Mouse (Mus musculus): ENCODE measurements at regions not wholly inside any gene's neighbourhood (a gene's known extent, or its start where the extent isn't known, plus 50 kb on each side); places are given as distances from the start of the nearest gene placed in this dataset.

DNA sequence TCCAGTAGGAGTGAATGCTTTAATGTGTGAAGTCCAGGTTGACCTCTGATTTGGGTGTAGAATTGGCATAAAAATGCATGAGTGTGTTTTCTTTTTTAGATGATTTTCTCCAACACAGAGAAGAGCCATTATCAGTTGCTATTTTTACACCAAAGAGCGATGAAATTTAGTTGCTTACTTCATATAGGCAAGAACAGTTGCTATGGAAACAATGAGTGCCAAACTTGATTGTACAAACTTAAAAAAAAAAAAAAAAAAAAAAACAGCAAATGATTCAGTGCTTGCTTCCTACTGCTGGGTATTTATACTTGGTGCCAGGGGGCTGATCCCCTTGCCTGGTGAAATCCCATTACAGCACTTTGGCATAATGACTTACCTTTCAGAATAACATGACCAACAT lies 268.0 kb downstream of the Sec23a start:
- H3K36me3 ChIP-seq, result no peaks in the 10 kb centered on the region
- no peak for ATAC-seq (ENCODE audit: low FRiP score, low read depth)
- H3K9ac ChIP-seq, result no peak overlapping the region
- H3K27ac ChIP-seq (replicated peaks), result no peak overlapping the region
- H3K27me3 ChIP-seq, result no peaks in the 10 kb centered on the region
- no peak overlapping the region for H3K4me2 ChIP-seq
- WGBS, result 56% methylated on average over 1 of the region's 1 CpGs
- H3K4me3 ChIP-seq, result no peak overlapping the region
- no peaks in the 10 kb centered on the region for H3K4me1 ChIP-seq (replicated peaks)
- no peaks in the 10 kb centered on the region for H3K9me3 ChIP-seq

DNA sequence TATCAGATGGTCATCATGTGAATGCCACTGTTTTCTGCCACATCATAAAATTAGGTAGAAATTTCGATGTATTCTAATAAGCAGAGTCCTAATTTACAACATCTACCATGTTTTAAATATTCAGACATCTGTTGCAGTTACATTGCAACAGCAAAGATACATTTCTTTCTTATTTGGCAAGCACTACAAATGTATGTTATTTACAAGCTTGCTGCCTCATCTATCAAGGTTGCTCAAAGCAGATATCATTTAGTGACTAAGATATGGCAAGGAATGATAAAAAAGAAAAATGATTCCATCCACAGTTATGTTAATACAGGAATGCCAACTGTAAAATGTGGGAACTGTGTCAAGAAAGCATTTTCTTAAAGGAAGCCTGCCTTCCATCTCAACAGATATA lies 283.7 kb downstream of the Sec23a start:
- WGBS, result 73% methylated on average over 1 of the region's 1 CpGs
- Histone ChIP-seq H3K36me3 (no peaks in the 10 kb centered on the region), H3K9ac (no peak overlapping the region), H3K4me3 (no peak overlapping the region), H3K4me2 (no peak overlapping the region), H3K27me3 (no peaks in the 10 kb centered on the region), H3K9me3 (no peaks in the 10 kb centered on the region), H3K27ac (replicated peaks) (no peak overlapping the region), H3K4me1 (replicated peaks) (no peaks in the 10 kb centered on the region)
- ATAC-seq (ENCODE audit: low FRiP score, low read depth), result no peak

DNA sequence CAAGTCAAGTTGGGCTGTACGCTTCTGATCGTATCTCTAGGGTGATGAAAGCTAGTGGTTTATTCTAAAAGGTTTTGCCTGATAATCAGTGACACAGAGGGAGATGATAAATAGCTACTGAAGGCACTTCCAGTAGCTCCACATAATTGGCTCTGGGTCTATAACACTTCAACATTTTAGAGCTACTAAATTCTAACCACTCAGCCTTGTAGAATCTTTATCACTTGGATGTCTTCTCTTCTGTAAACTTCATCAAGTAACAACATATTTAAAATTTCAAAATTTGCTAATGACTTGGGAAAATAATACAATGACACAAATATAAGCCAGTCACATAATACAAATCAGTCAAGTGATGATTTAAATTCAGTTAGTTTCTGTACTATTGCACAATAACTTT lies 284.3 kb downstream of the Sec23a start:
- no peak for ATAC-seq (ENCODE audit: low FRiP score, low read depth)
- WGBS, result 99% methylated on average over 2 of the region's 2 CpGs
- no peaks in the 10 kb centered on the region for H3K9me3 ChIP-seq

DNA sequence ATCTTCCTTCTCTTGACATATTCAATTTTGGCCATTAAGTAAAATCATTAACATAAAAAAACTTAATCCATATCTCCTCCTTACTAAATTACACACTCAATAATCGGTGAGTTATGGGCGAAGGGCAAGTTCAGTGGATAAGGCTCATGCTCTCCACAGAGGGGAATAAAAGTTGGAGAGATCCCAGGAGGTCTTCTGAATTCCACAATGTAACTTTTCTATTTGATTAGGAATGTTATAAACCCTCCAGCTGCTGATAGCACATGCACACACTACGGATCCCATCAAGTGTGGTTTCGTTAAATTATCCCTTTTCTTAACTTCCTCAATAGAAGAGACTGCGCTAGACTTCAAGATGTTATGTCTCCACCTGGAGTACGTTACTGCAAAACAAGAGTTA lies 293.9 kb downstream of the Sec23a start:
- Histone ChIP-seq H3K9ac (no peak overlapping the region), H3K9me3 (no peaks in the 10 kb centered on the region), H3K4me3 (no peak overlapping the region), H3K27me3 (no peaks in the 10 kb centered on the region), H3K36me3 (no peaks in the 10 kb centered on the region), H3K27ac (replicated peaks) (no peak overlapping the region), H3K4me2 (no peak overlapping the region), H3K4me1 (replicated peaks) (no peaks in the 10 kb centered on the region)
- WGBS, result 84% methylated on average over 6 of the region's 6 CpGs
- ATAC-seq (ENCODE audit: low FRiP score, low read depth), result no peak

More for the DNA sequence above, 284.3 kb downstream of the Sec23a start:
- H3K9ac ChIP-seq, result no peak overlapping the region
- no peak overlapping the region for H3K4me3 ChIP-seq
- no peaks in the 10 kb centered on the region for H3K36me3 ChIP-seq
- no peak overlapping the region for H3K4me2 ChIP-seq
- H3K4me1 ChIP-seq (replicated peaks), result no peaks in the 10 kb centered on the region
- H3K27me3 ChIP-seq, result no peaks in the 10 kb centered on the region
- no peak overlapping the region for H3K27ac ChIP-seq (replicated peaks)

DNA sequence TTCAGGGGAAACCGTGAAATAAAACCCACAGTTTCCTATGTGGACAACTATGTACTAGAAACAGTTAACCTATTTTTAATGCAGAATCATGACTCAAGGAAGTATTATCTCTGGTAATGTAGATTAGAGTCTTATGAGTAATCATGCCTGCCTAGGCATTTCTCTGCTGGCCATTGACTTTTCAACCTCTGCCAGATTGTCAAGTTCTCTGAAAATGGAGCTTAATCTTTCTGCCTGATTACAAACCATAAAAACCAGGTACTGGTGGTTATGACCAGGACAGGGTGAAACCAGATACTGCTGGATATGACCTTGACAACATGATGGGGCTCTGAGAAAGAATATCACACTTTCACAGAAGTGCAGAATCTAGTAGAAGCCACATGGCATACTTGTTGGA lies 297.6 kb downstream of the Sec23a start:
- no peak overlapping the region for H3K4me2 ChIP-seq
- no peaks in the 10 kb centered on the region for H3K36me3 ChIP-seq
- no peak overlapping the region for H3K4me3 ChIP-seq
- H3K9ac ChIP-seq, result no peak overlapping the region
- no peaks in the 10 kb centered on the region for H3K27me3 ChIP-seq
- ATAC-seq (ENCODE audit: low FRiP score, low read depth), result no peak
- no peak overlapping the region for H3K27ac ChIP-seq (replicated peaks)
- WGBS, result 97% methylated on average over 1 of the region's 1 CpGs
- H3K4me1 ChIP-seq (replicated peaks), result no peaks in the 10 kb centered on the region
- no peaks in the 10 kb centered on the region for H3K9me3 ChIP-seq

DNA sequence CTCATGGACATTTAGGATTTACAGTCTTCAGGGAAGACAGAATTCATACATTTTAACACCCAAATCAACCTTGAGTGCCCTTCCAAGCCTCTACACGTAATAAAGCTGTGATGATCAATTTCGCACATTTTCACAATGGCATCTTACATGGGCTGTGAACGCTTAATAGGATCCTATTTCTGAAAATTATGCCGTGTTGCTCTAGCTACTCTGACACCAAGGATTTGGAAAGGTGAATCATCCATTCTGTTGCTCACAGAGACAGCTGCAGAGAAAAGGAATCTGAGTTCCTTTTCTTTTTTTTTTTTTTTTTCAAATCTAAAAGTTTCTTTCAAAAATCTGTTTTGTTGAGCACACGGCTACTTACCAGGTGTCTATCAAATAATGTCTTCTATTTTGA lies 316.1 kb downstream of the Sec23a start:
- Histone ChIP-seq H3K27me3 (no peaks in the 10 kb centered on the region), H3K4me1 (replicated peaks) (no peaks in the 10 kb centered on the region), H3K36me3 (no peaks in the 10 kb centered on the region), H3K9ac (no peak overlapping the region), H3K4me2 (no peak overlapping the region), H3K4me3 (no peak overlapping the region), H3K9me3 (no peaks in the 10 kb centered on the region), H3K27ac (replicated peaks) (no peak overlapping the region)
- WGBS, result 75% methylated on average over 5 of the region's 5 CpGs
- ATAC-seq (ENCODE audit: low FRiP score, low read depth), result no peak

DNA sequence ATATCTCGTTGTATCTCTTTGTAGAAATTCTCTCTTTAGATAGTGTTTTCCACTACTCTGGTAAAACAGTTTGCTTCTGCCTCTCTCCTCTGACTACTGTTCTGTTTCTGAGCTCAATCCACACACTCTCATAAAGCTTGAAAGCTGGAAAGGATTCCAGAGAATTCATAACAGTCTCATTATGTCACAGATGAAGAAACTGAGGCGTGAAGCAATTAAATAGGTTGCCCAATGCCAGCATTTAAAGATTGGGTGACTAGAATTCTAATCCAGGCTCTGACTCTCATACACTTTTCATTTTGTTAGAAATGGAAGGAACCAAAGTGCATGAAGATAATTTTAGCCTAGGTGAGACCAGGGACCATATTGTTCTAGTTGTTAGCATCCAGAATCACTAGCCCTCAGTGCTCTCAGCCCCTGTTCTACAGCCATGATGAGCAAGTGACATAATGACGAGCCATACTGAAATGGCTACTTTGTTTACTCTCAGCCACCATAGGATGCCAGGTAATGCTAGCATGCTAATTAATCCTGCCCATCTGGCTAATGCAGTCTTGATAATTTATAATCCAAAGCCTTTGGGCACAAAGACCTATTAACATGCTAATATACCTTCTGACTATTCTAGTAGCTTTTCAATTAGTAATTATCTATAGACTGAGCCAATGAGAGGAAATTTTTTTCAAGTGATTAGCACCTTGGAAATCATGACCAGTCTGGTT lies 341.7 kb downstream of the Sec23a start:
- Histone ChIP-seq H3K4me3 (no peak overlapping the region), H3K4me1 (replicated peaks) (no peaks in the 10 kb centered on the region), H3K4me2 (no peak overlapping the region), H3K9me3 (no peaks in the 10 kb centered on the region), H3K9ac (no peak overlapping the region), H3K27ac (replicated peaks) (no peak overlapping the region), H3K36me3 (no peaks in the 10 kb centered on the region), H3K27me3 (no peaks in the 10 kb centered on the region)
- ATAC-seq (ENCODE audit: low FRiP score, low read depth), result peak; percentile 63; the same call in 1 of the 2 replicates
- 68% methylated on average over 3 of the region's 3 CpGs for WGBS

DNA sequence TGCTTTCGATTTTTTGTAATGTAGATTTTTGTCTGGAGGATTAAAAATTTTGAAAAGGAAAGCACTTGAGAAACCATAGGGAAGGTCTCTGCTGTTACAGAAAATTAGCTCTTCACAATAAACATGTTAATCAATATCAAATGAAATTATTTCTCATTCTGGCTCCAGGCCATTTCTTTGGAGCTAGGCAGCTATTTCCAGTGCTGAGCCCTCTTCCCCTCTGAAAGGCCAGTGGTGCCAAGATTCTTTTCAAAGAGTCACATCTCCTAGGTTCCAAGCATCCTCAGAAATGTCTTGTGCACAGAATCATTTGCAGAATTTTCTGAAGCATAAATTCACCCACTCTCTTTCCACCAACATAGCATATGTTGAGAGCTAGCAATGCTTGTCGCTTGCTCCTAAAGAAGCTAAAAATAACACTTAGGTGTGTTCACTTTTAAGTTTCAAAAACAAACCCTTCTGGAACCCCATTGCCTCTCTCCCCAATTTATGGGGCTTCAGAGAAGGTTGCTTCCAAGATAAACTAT lies 357.2 kb downstream of the Sec23a start:
- H3K27me3 ChIP-seq, result no peaks in the 10 kb centered on the region
- no peak overlapping the region for H3K4me2 ChIP-seq
- H3K27ac ChIP-seq (replicated peaks), result no peak overlapping the region
- no peaks in the 10 kb centered on the region for H3K36me3 ChIP-seq
- peaks cover 11% of the 10 kb centered on the region; the same call in 1 of the 2 replicates for H3K4me1 ChIP-seq (replicated peaks)
- no peak for ATAC-seq (ENCODE audit: low FRiP score, low read depth)
- no peaks in the 10 kb centered on the region for H3K9me3 ChIP-seq
- 79% methylated on average over 2 of the region's 2 CpGs for WGBS
- H3K4me3 ChIP-seq, result no peak overlapping the region
- H3K9ac ChIP-seq, result no peak overlapping the region

DNA sequence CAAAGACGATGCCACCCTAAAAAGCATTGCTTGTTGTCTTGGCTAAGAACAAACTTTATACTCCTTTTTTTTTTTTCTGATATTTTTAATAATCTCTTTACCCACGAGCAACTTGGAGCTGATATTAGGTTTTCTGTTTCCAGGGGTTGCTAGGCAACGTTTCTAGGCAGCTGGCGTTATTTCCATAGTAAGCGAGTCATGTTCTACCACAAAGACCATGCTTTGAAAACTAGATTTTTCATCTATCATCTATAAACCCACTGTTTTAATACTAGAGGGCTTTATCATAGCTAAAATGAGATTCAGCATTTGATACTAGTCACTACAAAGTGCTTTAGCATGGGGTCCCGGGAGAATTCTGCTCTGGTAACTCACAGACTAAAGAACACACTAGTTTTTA lies 358.1 kb downstream of the Sec23a start:
- WGBS, result 52% methylated on average over 6 of the region's 6 CpGs
- Histone ChIP-seq H3K27me3 (no peaks in the 10 kb centered on the region), H3K9ac (no peak overlapping the region), H3K27ac (replicated peaks) (no peak overlapping the region), H3K4me1 (replicated peaks) (peaks cover 11% of the 10 kb centered on the region; the same call in 1 of the 2 replicates), H3K9me3 (no peaks in the 10 kb centered on the region), H3K36me3 (no peaks in the 10 kb centered on the region), H3K4me2 (no peak overlapping the region), H3K4me3 (no peak overlapping the region)
- ATAC-seq (ENCODE audit: low FRiP score, low read depth), result no peak

DNA sequence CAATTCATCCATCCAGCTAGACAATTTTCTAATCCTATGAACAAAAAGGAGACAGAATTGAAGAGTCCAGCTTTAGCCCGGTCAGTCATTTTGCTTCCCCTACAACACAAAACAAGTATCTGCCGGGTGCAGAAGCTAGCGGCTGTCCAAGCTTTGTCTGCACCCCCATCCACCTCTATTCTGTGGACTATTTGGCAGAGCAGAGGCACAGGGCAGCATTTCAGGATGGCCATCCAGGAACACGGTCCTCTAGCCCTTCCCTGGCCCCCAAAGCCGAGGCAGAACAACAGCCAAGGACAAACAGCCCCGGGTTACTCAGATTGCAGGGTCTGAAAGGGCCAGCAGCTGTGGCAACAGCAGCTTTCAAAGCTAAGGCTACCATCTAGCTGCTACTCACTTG lies 358.6 kb downstream of the Sec23a start:
- Histone ChIP-seq H3K4me2 (no peak overlapping the region), H3K9me3 (no peaks in the 10 kb centered on the region), H3K4me3 (no peak overlapping the region), H3K36me3 (no peaks in the 10 kb centered on the region), H3K9ac (no peak overlapping the region), H3K27ac (replicated peaks) (peak overlapping the region; percentile 33), H3K4me1 (replicated peaks) (peaks cover 11% of the 10 kb centered on the region; the same call in 1 of the 2 replicates), H3K27me3 (no peaks in the 10 kb centered on the region)
- ATAC-seq (ENCODE audit: low FRiP score, low read depth), result peak; percentile 40; the same call in 1 of the 2 replicates
- 66% methylated on average over 6 of the region's 6 CpGs for WGBS

DNA sequence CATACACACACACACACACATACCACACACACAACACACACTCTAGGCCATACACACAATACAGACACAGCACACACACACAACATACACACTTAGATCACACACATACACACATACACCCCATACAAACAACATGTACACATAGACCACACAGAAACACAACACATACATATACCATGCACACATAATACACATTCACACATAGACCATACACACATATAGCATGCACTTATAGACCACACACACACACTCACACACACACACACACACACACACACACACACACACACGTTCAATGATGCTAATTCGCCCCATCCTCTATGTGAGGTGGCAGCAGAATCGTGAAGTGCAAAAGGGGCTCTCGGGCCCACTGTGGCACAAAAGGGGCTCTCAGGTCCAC lies 359.1 kb downstream of the Sec23a start:
- Histone ChIP-seq H3K9me3 (no peaks in the 10 kb centered on the region), H3K4me3 (no peak overlapping the region), H3K9ac (no peak overlapping the region), H3K4me2 (no peak overlapping the region), H3K36me3 (no peaks in the 10 kb centered on the region), H3K27ac (replicated peaks) (no peak overlapping the region), H3K27me3 (no peaks in the 10 kb centered on the region), H3K4me1 (replicated peaks) (peaks cover 11% of the 10 kb centered on the region; the same call in 1 of the 2 replicates)
- 0 out of 2 replicates have a peak, but pooled peaks have one; percentile 39 for ATAC-seq (ENCODE audit: low FRiP score, low read depth)
- 95% methylated on average over 4 of the region's 4 CpGs for WGBS

DNA sequence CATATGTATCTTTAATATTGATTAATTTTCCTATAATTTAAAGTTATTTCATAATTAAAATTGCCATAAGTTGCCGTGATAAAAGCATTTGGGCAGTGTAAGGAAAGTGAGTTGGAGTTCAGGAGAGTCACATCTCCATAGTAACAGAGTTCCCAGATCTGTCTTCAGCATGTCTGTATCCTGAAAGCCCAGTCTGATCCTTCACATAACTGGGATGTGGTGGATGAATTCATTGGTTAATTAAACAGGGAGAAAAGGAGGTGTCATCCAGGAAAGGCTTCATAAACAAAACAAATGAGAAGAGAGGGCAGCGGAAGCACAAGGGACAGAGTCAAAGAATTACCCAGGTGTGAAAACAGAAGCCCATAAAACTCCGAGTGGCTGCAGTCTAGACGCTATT lies 363.5 kb downstream of the Sec23a start:
- Histone ChIP-seq H3K9me3 (no peaks in the 10 kb centered on the region), H3K36me3 (no peaks in the 10 kb centered on the region), H3K9ac (no peak overlapping the region), H3K4me1 (replicated peaks) (peaks cover 5% of the 10 kb centered on the region; the same call in 1 of the 2 replicates), H3K27ac (replicated peaks) (no peak overlapping the region), H3K27me3 (no peaks in the 10 kb centered on the region), H3K4me3 (no peak overlapping the region), H3K4me2 (no peak overlapping the region)
- no peak for ATAC-seq (ENCODE audit: low FRiP score, low read depth)
- WGBS, result 18% methylated on average over 4 of the region's 4 CpGs

DNA sequence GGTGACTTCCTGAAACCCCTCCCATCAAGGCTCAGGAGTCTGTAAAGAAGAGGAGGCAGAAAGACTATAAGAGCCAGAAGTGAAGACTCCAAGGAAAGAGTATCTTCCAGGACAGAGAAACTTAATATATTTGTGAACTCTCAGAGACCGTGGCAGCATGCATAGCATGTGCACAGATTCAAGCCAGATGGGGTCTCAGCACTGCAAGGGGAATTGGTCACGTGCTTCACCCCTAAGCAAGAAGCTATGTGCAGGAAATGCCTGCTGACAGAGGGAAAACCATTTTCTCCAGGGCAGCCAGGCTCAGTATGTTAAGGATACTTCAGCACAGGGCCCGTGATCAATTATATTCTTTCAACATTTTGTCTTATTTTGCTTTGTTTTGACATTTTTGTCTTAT lies 368.0 kb downstream of the Sec23a start:
- no peak overlapping the region for H3K9ac ChIP-seq
- H3K27me3 ChIP-seq, result no peaks in the 10 kb centered on the region
- no peak overlapping the region for H3K4me2 ChIP-seq
- H3K4me1 ChIP-seq (replicated peaks), result no peaks in the 10 kb centered on the region
- H3K9me3 ChIP-seq, result no peaks in the 10 kb centered on the region
- WGBS, result 74% methylated on average over 3 of the region's 3 CpGs
- H3K4me3 ChIP-seq, result no peak overlapping the region
- no peaks in the 10 kb centered on the region for H3K36me3 ChIP-seq
- no peak for ATAC-seq (ENCODE audit: low FRiP score, low read depth)
- no peak overlapping the region for H3K27ac ChIP-seq (replicated peaks)
